Mouse (Mus musculus) thymus, adult 2 months (tissue): ENCODE measurements around the gene Zfp277.

ENCODE experiments used
- CTCF ChIP-seq: fragments of 200-500 bp; IDR thresholded peaks from 2 replicates; pipeline ENCODE4 v1.5.1; 2012; ENCODE audit warnings: mild to moderate bottlenecking, control low read depth, low read length, moderate library complexity, borderline replicate concordance; ENCODE audit not compliant: control insufficient read depth, poor library complexity, insufficient read depth; ENCODE audit errors: extremely low read depth
- POLR2A ChIP-seq: fragments of 200-500 bp; IDR thresholded peaks from 2 replicates; pipeline ENCODE4 v1.6.1; 2012; ENCODE audit warnings: mild to moderate bottlenecking, low read length, control low read depth, moderate library complexity; ENCODE audit not compliant: control insufficient read depth, poor library complexity, insufficient read depth; ENCODE audit errors: extremely low read depth

- TF ChIP-seq CTCF, result no peak
- TF ChIP-seq POLR2A, result no peak
These were observed 168.1 kb downstream of the Zfp277 start for GRCm38 (mm10) chr12:40277581-40277980.
